Mouse (Mus musculus): ENCODE data around the gene Gm20604. TPM values are rescaled to one million over a fixed set of nuclear protein-coding genes. Genes with fewer than 3 reads are reported as not detected.

Gene Gm20604
- polyA plus RNA-seq, 1 experiment from 2014 or later = 35.0 TPM

DNA sequence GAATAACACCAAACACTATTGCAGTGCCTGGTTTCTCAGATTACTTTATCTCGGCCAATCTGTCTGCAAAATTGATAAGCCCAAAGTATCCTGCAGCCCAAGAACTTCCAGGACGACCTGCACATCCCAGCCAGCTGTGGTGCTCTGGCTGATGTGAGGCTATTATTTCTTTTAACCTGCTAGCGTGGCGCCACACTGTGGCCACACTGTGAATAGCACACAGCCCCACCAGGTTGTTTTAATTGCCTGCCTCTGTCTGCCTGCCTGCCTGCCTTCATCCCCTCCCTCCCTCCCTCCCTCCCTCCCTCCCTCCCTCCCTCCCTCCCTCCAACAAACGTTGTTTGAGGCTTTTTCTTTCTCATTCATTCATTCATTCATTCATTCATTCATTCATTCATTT lies 25.1 kb downstream of the Gm20604 start:
- 16% methylated on average over 5 of the region's 5 CpGs for WGBS
- Histone ChIP-seq H3K27ac (no peak overlapping the region), H3K9me3 (no peaks in the 10 kb centered on the region)

DNA sequence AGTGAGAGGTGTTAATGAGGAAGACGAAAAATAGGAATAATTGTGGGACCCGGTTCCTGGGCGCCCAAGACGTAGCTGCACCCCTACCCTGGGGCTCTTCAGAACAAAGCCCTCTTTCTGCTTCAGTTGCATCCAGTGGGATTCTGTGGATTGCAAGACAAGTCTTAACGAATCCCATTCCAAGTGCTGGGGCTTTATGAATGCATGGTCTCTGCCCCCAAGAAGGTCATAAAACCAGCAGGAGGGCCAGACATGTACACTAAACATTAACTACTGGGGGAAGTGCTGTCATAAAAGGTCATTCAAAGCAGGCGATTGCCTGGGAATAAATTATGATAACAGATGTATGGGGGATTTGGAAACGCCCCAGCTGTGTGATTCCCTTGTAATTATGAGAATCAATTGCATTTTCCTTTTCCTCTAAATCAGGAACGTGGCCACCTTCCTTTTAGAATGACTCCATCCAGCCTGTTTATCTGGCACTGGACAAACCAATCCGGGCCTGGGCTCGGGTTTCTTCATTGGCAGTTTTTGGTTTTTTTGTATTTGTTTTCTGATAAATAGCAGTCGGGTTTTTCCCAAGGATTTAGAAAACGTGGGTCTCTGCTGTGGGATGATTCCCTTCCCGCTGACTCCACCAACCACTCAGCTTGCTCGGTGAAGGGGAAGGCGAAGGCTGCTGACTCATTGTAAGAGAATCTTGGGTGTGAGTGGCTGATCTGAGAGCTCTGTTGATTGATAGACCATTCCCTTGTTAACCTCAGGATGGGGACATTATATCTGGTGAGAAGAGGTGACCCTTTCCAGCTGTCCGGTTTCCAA lies 27.5 kb downstream of the Gm20604 start:
- DNase-seq (ENCODE audit: extremely low spot score, low spot score) = peak; percentile 26
- Histone ChIP-seq H3K9me3 (no peaks in the 10 kb centered on the region), H3K27me3 (ENCODE audit: poor library complexity, severe bottlenecking) (no peaks in the 10 kb centered on the region), H3K4me3 (peak overlapping the region; percentile 40), H3K36me3 (replicated peaks) (no peaks in the 10 kb centered on the region), H3K4me1 (peaks cover 28% of the 10 kb centered on the region), H3K27ac (peak overlapping the region; percentile 93)
- WGBS = 39% methylated on average over 16 of the region's 16 CpGs

More for the DNA sequence above, 25.1 kb downstream of the Gm20604 start:
- peak; percentile 62 for DNase-seq (ENCODE audit: extremely low spot score, low spot score)
- Histone ChIP-seq H3K4me1 (peaks cover 28% of the 10 kb centered on the region), H3K27me3 (ENCODE audit: poor library complexity, severe bottlenecking) (no peaks in the 10 kb centered on the region), H3K4me3 (no peak overlapping the region), H3K36me3 (replicated peaks) (no peaks in the 10 kb centered on the region)

DNA sequence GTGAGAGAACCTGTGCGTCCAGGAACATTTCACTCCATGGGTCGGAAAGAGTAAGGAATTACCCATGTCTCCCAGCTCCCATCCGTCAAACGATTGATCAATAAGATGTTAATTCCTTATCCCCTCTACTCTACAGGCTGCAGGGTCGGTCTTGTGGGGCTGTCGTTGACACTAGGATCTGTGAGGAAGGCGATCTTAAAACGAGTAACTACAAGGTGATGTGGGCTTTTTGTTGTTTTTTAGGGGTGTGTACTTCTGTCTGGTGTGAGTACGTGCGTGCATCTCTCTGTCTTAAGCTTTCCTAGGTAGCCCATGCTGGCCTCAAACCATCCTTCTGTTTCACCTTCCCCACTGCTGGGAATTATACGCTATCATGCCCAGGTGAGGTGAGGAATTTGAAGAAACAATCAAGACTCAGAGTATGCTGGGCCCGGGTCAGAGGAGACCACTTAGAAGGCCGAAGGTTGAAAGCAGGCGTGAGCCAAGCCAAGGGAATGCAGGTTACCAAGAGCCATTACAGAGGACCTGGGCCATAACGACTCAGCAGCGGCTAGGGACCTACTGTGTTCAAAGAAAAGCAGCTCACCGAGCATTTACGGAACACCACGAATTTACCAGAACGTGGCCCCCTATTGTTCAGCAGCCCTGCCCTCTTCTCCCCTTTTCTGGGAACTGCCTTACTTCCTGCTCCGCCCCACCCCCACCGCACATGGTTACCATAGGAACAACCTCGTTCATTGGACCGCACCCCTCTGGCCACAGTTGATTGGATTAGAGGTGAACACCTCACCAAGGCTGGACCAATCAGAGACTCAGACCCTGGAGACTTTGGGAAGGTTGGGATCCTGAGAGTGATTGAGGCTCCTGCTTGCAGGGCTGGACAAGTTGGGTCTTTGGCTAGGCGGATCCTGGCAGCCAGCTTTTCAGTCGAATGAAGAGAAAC lies 28.3 kb downstream of the Gm20604 start:
- WGBS = 33% methylated on average over 26 of the region's 26 CpGs
- Histone ChIP-seq H3K27ac (peak overlapping the region; percentile 93), H3K9me3 (no peaks in the 10 kb centered on the region), H3K36me3 (replicated peaks) (no peaks in the 10 kb centered on the region), H3K4me1 (peaks cover 28% of the 10 kb centered on the region), H3K27me3 (ENCODE audit: poor library complexity, severe bottlenecking) (no peaks in the 10 kb centered on the region), H3K4me3 (peak overlapping the region; percentile 40)
- DNase-seq (ENCODE audit: extremely low spot score, low spot score) = peak; percentile 92

DNA sequence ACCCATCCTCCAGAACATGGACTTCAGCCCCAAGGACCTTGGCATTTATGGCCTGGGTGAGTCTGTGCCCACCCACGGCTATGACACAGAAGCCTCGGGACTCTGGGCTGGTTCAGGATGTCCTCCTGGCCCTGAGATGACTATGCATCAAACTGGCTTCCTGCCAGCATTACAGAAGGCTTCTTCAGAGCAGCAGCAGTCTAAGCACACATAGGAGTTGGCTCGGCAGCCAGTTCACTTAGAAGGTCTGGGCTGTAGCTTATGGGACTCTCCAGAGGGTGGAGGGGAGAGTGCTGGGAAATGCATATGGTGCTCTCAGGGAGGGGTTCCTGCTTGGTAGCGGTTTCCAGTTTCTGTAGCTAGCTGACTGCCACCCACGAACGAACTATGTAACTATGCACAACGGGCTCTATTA lies 32.7 kb downstream of the Gm20604 start:
- 0 out of 2 replicates have a peak overlapping the region, but pooled peaks have one; percentile 40 for H3K27ac ChIP-seq
- H3K36me3 ChIP-seq (replicated peaks) = no peaks in the 10 kb centered on the region
- no peak for DNase-seq (ENCODE audit: extremely low spot score, low spot score)
- no peak overlapping the region for H3K4me3 ChIP-seq
- WGBS = 88% methylated on average over 7 of the region's 7 CpGs
- H3K9me3 ChIP-seq = no peaks in the 10 kb centered on the region
- H3K4me1 ChIP-seq = peaks cover 24% of the 10 kb centered on the region
- H3K27me3 ChIP-seq (ENCODE audit: poor library complexity, severe bottlenecking) = no peaks in the 10 kb centered on the region

DNA sequence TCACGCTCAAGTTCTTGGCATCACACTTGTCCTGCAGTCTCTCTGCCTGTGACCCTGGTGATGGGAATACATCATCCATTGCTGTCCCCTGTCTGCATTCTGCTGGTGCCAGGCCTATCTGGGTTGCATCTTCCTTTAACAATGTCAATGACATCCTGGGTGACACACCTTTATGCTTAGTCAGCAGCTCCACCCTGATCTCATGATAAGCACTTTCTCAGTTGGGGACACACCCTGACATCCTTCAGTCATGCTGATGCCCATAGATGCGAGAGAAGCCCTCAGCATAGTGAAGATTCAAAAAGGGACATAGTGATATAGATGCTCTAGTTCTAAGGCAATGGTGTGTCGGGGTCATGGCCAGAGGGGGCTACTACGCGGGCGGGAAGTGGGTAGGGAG lies 33.3 kb downstream of the Gm20604 start:
- Histone ChIP-seq H3K9me3 (no peaks in the 10 kb centered on the region), H3K36me3 (replicated peaks) (no peaks in the 10 kb centered on the region), H3K27ac (no peak overlapping the region), H3K4me1 (peaks cover 18% of the 10 kb centered on the region), H3K4me3 (no peak overlapping the region), H3K27me3 (ENCODE audit: poor library complexity, severe bottlenecking) (no peaks in the 10 kb centered on the region)
- DNase-seq (ENCODE audit: extremely low spot score, low spot score) = no peak
- 94% methylated on average over 6 of the region's 6 CpGs for WGBS

DNA sequence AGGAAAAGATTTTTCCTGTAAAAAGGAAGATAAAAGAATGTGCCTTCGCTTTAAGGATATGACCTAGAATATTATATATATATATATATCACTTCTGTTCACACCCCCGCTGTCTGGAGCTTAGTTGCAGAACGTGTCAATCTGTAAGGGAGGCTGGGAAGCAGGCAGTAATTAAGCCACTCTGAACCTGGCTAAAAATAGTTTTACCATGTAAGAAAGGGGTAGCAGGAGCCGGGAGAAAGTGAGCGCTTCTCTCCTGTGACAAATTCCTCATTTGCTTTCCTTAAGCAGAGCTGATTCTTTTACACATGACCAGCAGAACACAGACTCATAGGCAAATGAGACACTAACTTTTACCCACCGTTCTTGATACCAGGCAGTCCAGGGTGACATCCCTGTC lies 34.6 kb downstream of the Gm20604 start:
- Histone ChIP-seq H3K27ac (no peak overlapping the region), H3K4me1 (peaks cover 13% of the 10 kb centered on the region), H3K4me3 (no peak overlapping the region), H3K36me3 (replicated peaks) (no peaks in the 10 kb centered on the region), H3K27me3 (ENCODE audit: poor library complexity, severe bottlenecking) (no peaks in the 10 kb centered on the region), H3K9me3 (no peaks in the 10 kb centered on the region)
- WGBS = 86% methylated on average over 6 of the region's 6 CpGs
- no peak for DNase-seq (ENCODE audit: extremely low spot score, low spot score)

DNA sequence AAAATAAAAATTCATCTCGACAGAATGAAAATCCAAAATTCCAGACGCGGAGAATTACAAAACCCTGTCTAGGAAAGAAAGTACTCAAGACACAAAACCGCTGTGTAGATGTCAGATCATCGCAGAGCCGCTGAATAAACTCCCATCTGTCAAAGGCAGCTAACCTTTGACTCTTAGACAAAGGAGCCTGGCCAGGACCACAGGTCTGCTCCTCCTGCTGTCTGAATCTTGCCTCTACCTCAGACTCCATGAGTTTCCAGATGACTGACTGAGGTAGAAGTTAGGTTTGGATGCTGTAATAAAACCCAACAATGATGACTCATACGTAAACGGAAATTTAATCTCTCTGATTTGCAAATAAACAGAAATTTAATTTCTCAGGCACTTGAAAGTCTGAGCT lies 35.5 kb downstream of the Gm20604 start:
- H3K9me3 ChIP-seq = no peaks in the 10 kb centered on the region
- H3K27ac ChIP-seq = no peak overlapping the region
- no peaks in the 10 kb centered on the region for H3K27me3 ChIP-seq (ENCODE audit: poor library complexity, severe bottlenecking)
- no peaks in the 10 kb centered on the region for H3K36me3 ChIP-seq (replicated peaks)
- no peak for DNase-seq (ENCODE audit: extremely low spot score, low spot score)
- H3K4me3 ChIP-seq = no peak overlapping the region
- WGBS = 82% methylated on average over 8 of the region's 8 CpGs
- peaks cover 13% of the 10 kb centered on the region for H3K4me1 ChIP-seq

DNA sequence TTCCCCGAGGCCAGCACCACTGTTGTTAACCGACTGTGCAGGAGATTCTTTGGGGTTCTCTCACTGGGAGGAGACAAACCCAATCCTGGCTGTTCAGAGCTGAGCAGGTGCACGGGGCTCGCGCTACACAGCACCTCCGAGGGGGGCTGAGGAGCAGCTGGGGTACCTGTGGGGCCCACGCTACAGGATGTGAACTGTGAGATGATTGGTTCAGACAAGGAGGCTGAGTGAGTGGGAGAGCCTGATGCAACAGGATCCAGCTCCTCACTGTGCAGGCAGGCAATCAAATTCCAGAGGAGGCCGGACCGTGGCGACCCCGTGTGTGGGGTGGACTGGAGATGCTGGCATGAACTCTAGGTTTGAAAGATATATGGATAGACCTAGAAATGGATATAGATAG lies 36.0 kb downstream of the Gm20604 start:
- no peaks in the 10 kb centered on the region for H3K9me3 ChIP-seq
- no peak overlapping the region for H3K4me3 ChIP-seq
- WGBS = 58% methylated on average over 11 of the region's 11 CpGs
- peaks cover 13% of the 10 kb centered on the region for H3K4me1 ChIP-seq
- H3K27ac ChIP-seq = peak overlapping the region; percentile 3; the same call in 1 of the 2 replicates
- no peaks in the 10 kb centered on the region for H3K36me3 ChIP-seq (replicated peaks)
- DNase-seq (ENCODE audit: extremely low spot score, low spot score) = no peak
- H3K27me3 ChIP-seq (ENCODE audit: poor library complexity, severe bottlenecking) = no peaks in the 10 kb centered on the region

DNA sequence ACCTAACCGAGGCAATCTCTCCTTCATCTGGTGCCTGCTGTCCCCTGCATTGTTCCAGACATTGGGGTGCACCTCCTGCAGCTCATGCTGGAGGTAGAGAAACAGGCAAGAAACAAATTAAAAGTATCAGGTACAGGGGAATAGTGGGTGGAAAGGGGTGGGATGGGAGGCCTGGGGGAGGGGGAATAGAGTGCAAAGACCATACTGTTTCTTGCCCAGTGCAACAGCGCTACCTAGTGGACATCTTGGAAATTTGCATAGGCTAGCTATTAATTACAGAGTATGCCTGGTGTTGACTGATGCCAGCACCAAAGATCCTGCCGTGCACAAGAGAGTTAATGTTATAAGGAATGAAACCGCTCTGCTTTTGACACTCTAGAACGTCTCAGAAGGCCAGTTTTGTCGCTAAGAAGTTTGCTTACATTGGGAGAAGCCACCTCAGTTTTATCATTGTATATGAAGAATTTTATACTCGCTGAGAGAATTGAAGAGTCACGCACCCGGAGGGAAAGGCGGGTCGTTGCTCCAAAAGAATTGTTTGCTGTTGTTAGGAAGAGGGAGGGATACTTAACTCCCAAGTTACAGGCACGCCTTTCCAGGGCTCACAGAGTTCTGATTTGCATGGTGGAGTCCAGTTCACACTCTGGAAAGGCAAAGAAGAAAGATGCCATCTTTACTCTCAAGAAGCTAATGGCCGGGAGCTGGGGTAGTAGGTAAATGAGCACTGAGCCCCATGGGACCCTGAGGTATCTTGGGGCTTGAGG lies 38.7 kb downstream of the Gm20604 start:
- H3K4me3 ChIP-seq = no peak overlapping the region
- peaks cover 13% of the 10 kb centered on the region for H3K4me1 ChIP-seq
- no peaks in the 10 kb centered on the region for H3K36me3 ChIP-seq (replicated peaks)
- peak; percentile 56 for DNase-seq (ENCODE audit: extremely low spot score, low spot score)
- 32% methylated on average over 13 of the region's 13 CpGs for WGBS
- H3K9me3 ChIP-seq = no peaks in the 10 kb centered on the region
- no peak overlapping the region for H3K27ac ChIP-seq
- H3K27me3 ChIP-seq (ENCODE audit: poor library complexity, severe bottlenecking) = no peaks in the 10 kb centered on the region

DNA sequence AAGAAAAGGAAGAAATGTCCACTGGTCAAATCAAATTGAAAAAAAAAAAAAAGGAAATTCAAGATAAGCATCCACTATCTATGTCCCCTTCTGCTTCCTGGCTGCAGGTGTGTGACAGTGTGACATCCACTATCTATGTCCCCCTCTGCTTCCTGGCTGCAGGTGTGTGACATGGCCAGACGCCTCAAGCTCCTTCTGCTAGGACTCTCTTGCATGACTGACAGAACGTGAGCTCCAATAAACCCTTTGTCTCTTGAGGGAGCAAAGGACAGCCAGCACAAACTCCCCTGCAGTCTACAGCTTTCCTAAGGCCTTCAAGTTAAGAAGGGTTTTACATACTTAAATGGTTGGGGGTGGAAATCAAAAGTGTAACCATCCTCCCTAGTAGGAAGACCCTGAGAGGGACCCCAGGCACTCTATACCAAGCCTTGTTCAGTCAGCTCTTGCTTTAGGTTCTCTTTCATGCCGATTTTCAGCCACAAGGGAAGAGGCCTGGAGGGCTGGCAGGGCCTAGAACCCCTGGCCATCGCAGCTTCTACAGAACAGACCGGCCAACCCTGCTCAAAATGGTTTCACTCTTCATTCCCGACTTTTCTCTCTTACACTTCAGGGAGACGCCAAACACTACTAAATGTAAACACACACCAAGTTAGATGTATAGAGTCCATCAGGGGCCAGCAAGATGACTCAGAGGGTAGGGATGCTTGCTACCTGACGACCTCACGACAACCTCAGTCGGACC lies 43.6 kb downstream of the Gm20604 start:
- no peak for DNase-seq (ENCODE audit: extremely low spot score, low spot score)
- Histone ChIP-seq H3K27ac (no peak overlapping the region), H3K27me3 (ENCODE audit: poor library complexity, severe bottlenecking) (no peaks in the 10 kb centered on the region), H3K9me3 (no peaks in the 10 kb centered on the region), H3K4me3 (no peak overlapping the region), H3K4me1 (peaks cover 14% of the 10 kb centered on the region), H3K36me3 (replicated peaks) (no peaks in the 10 kb centered on the region)
- WGBS = 84% methylated on average over 10 of the region's 10 CpGs

DNA sequence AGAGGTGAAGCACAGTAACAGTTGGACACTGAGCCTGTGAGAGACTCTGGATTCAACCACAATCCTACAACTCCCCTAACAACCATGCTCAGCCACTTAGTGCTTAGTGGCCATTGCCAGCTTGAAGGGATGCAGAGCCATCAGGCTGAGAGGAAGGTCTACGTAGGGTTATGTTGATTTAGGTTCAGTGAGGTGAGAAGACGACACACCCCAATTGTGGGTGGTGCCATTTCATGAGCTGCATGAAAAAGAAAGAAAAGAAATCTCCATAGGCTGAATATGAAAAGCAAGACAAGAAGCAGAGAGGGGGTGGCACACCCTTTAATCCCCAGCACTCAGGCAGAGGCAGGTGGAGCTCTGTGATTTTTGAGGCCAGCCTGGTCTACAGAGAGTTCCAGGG lies 44.4 kb downstream of the Gm20604 start:
- H3K9me3 ChIP-seq = no peaks in the 10 kb centered on the region
- WGBS = 86% methylated on average over 2 of the region's 2 CpGs
- H3K27ac ChIP-seq = no peak overlapping the region
- H3K36me3 ChIP-seq (replicated peaks) = no peaks in the 10 kb centered on the region
- DNase-seq (ENCODE audit: extremely low spot score, low spot score) = no peak
- H3K27me3 ChIP-seq (ENCODE audit: poor library complexity, severe bottlenecking) = no peaks in the 10 kb centered on the region
- no peak overlapping the region for H3K4me3 ChIP-seq
- peaks cover 10% of the 10 kb centered on the region for H3K4me1 ChIP-seq
